Mouse (Mus musculus) cortical plate, adult 2 months (tissue): ENCODE results near the gene Osbpl10. TPM values are rescaled to one million over a fixed set of nuclear protein-coding genes. Genes with fewer than 3 reads are reported as not detected.

Experiments used
- H3K27ac ChIP-seq: fragments of 200-500 bp; 2 replicates; pipeline ENCODE4 v1.5.1; 2012; ENCODE audit warnings: low read length, control low read depth, inconsistent platforms; ENCODE audit not compliant: insufficient read depth
- H3K4me1 ChIP-seq: fragments of 200-500 bp; 2 replicates; pipeline ENCODE4 v1.6.1; 2011; ENCODE audit warnings: low read length; ENCODE audit not compliant: control insufficient read depth, insufficient read depth
- H3K4me3 ChIP-seq: fragments of 200-500 bp; 2 replicates; pipeline ENCODE4 v1.5.1; 2011; ENCODE audit warnings: mild to moderate bottlenecking, low read length, control low read depth; ENCODE audit not compliant: insufficient read depth
- CTCF ChIP-seq: fragments of 200-500 bp; IDR thresholded peaks from 2 replicates; pipeline ENCODE4 v1.5.1; 2011; ENCODE audit warnings: mild to moderate bottlenecking, control low read depth, low read length; ENCODE audit not compliant: insufficient read depth; ENCODE audit errors: extremely low read depth
- POLR2A ChIP-seq: fragments of 200-500 bp; IDR thresholded peaks from 2 replicates; pipeline ENCODE4 v1.6.1; 2011; ENCODE audit warnings: mild to moderate bottlenecking, low read length, control low read depth; ENCODE audit not compliant: insufficient read depth; ENCODE audit errors: extremely low read depth
- polyA plus RNA-seq: library from polyadenylated mRNA; depleted of rRNA; stranded (reverse); fragments of >200 nt; gene quantifications from 2 replicates; pipeline ENCODE4 v1.2.3, GENCODE M21; 2012

The Osbpl10 gene
- polyA plus RNA-seq, 1 experiment = 21.1 TPM

DNA sequence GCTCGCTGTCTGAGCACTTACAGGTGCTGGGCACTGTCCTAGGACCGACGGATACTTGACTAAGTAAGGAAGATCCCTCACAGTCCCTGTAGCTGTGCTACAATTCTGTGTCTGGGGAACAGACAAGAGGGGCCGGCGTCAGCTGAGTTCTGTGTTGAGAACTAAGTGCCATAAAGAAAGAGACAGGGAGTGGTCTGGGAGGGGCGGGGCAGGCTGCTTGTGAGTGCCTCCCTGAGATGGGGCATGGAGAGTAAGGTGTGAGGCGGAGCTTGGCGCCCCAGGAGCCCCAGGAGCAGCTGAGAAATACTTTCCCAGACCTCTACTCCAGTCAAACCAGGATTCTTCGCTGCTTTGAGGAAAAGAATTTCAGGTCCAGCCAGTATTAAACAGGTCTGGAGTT, 239.6 kb downstream of the Osbpl10 start:
- no peaks in the 10 kb centered on the region for H3K4me1 ChIP-seq
- TF ChIP-seq POLR2A (no peak), CTCF (no peak)

DNA sequence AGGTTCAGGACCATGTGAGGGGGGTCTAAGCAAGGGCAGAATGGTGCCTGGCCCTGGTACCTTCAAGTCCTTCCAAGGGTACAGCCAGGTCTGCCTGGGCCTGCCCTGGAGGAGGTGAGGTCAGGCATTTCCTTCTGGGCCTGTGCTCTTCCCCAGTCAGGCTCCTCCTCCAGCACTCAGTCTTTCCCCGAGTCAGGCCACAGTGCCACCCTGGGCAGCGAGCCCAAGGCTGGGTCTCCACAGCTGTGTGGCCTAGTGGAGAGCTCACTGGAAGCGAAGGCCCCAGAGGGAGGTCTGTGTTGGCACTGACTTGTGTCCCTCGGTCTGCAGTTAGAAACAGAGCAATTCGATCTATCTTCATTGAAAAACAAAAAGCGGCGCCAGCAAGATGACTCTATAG, 242.1 kb downstream of the Osbpl10 start:
- Histone ChIP-seq H3K4me1 (no peaks in the 10 kb centered on the region), H3K27ac (no peak overlapping the region), H3K4me3 (no peak overlapping the region)
- TF ChIP-seq CTCF (no peak), POLR2A (no peak)

More for the DNA sequence above, 239.6 kb downstream of the Osbpl10 start:
- Histone ChIP-seq H3K27ac (no peak overlapping the region), H3K4me3 (no peak overlapping the region)

DNA sequence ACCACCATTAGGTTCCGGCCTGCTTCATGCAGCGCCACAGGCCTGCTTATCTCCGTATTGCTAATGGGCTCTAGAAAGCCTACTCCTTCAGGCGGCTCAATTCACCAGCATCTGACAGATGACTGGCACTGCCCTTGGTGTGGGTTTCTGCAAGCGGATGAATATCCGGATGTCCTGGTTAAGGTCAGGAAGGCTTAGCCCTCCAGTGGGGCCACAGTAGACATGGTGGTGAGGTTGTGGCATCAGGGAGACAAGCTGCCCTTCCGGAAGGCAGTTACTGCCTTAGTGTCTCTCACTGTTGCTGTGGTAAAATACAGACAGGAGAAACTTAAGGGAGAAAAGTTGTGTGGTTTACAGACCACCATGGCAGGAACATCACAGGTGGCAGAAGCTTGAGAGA, 242.9 kb downstream of the Osbpl10 start:
- Histone ChIP-seq H3K27ac (no peak overlapping the region), H3K4me3 (no peak overlapping the region), H3K4me1 (no peaks in the 10 kb centered on the region)
- TF ChIP-seq POLR2A (no peak), CTCF (no peak)

DNA sequence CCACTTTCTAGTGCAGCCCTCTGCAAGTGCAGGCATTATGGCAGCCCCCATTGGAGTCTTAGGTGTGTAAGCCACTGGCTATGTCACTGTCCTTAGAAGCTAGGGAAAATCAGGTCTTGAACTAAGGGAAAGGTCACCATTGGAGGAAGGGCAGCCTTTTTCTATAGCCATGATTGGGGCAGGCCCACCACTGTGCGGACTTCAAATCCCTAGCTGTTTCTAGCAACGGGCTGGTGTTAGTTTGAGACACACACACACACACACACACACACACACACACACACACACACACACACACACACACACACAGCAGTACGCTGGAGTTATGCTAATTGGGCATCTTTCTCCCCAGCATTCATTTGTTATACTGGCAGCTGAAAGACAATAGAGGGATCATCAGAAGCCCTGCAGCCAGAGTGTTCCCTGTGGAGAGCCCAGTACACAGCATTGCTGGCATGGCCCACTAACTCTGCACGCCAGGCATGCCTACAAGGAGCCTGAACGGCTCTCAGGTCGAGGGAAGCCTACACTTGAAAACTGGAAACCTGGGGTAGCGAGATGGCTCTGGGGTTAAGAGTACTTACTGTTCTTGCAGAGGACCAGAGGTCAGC, 246.5 kb downstream of the Osbpl10 start:
- Histone ChIP-seq H3K4me1 (no peaks in the 10 kb centered on the region), H3K27ac (no peak overlapping the region), H3K4me3 (no peak overlapping the region)
- TF ChIP-seq POLR2A (no peak), CTCF (no peak)

DNA sequence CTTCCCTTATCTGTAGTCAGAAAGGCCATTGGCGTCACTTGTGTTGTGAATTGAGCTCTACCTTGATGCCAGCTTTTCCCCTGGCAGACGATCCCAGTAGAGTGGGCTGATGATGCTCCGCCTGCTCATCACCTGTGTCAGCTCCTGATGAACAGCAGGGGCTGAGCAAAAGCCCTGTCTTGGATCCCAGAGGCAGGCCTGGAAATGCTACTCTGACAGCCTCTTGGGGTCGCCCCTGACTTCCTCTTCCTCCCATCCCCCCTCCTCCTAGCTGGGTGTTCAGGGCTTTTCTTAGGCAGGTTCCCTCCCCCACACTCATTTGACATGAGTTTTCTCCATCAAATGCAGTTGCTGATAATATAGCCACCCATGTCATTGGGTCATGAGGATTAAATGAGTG, 250.8 kb downstream of the Osbpl10 start:
- H3K27ac ChIP-seq = no peak overlapping the region
- TF ChIP-seq POLR2A = no peak
- TF ChIP-seq CTCF = no peak
- H3K4me3 ChIP-seq = no peak overlapping the region
- peaks cover 4% of the 10 kb centered on the region for H3K4me1 ChIP-seq

GRCm38 (mm10) chr9:115229676-115230075, 251.3 kb downstream of the Osbpl10 start:
- Histone ChIP-seq H3K4me3 (no peak overlapping the region), H3K4me1 (peaks cover 4% of the 10 kb centered on the region), H3K27ac (no peak overlapping the region)
- TF ChIP-seq CTCF (no peak), POLR2A (no peak)

- TF ChIP-seq CTCF (no peak), POLR2A (no peak)
- Histone ChIP-seq H3K27ac (no peak overlapping the region), H3K4me3 (no peak overlapping the region), H3K4me1 (peaks cover 4% of the 10 kb centered on the region)
Measured at GRCm38 (mm10) chr9:115230141-115230540, 251.8 kb downstream of the Osbpl10 start.

DNA sequence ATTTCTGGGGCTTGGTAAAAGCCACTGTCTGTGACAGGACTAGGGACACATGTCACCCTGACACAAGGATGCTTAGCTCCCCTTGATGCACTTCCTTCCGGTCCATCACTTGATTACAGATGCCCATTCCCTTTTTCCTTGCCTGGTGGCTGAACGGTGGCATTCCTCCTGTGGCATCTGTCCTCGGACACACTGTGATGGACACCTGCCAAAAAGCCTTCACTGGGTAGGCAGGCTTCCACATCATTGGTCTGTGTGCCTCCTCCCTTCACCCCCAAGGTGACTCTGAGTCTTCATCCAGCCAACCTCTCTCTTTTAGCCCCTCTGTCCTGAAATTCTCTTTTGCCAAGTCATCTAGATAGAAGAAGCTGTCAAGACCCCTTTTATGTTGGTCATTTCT, 253.1 kb downstream of the Osbpl10 start:
- peaks cover 6% of the 10 kb centered on the region for H3K4me1 ChIP-seq
- TF ChIP-seq POLR2A (no peak), CTCF (no peak)
- H3K27ac ChIP-seq = no peak overlapping the region
- no peak overlapping the region for H3K4me3 ChIP-seq

GRCm38 (mm10) chr9:115233721-115234120, 255.4 kb downstream of the Osbpl10 start:
- peaks cover 6% of the 10 kb centered on the region for H3K4me1 ChIP-seq
- H3K27ac ChIP-seq = no peak overlapping the region
- no peak overlapping the region for H3K4me3 ChIP-seq
- TF ChIP-seq POLR2A (no peak), CTCF (no peak)

GRCm38 (mm10) chr9:115234561-115234960, 256.2 kb downstream of the Osbpl10 start:
- no peak overlapping the region for H3K27ac ChIP-seq
- peaks cover 6% of the 10 kb centered on the region for H3K4me1 ChIP-seq
- no peak overlapping the region for H3K4me3 ChIP-seq
- TF ChIP-seq CTCF = no peak
- TF ChIP-seq POLR2A = no peak

- no peak overlapping the region for H3K4me3 ChIP-seq
- no peak overlapping the region for H3K27ac ChIP-seq
- no peak for TF ChIP-seq POLR2A
- TF ChIP-seq CTCF = no peak
- peaks cover 6% of the 10 kb centered on the region for H3K4me1 ChIP-seq
Measured at GRCm38 (mm10) chr9:115236352-115236841, 258.0 kb downstream of the Osbpl10 start.
